Mouse (Mus musculus): ENCODE measurements around the gene Popdc3. TPM values are rescaled to one million over a fixed set of nuclear protein-coding genes. Genes with fewer than 3 reads are reported as not detected.

Popdc3 gene
- polyA plus RNA-seq (2012; rRNA removed), result 0.22 and 0.72 TPM in 2 replicates

DNA sequence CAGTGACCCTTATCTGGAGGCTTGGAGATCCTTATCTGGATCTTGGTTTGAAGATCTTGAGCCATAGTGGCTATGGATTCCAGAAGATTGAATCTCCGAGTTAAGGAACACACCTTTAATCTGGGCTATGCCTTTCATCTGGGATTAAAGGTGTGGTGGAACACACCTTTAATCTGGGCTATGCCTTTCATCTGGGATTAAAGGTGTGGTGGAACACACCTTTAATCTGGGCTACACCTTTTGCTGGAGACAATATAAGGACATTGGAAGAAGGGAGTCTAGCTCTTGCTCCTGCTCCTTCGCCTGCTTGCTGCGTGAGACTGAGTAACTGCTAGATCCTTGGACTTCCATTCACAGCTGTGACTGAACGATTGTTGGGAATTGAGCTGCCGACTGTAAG is at the start of gene Popdc3:
Gene Popdc3 (plus strand): TSS at position 301 of the 400 bp plus-strand sequence.

DNA sequence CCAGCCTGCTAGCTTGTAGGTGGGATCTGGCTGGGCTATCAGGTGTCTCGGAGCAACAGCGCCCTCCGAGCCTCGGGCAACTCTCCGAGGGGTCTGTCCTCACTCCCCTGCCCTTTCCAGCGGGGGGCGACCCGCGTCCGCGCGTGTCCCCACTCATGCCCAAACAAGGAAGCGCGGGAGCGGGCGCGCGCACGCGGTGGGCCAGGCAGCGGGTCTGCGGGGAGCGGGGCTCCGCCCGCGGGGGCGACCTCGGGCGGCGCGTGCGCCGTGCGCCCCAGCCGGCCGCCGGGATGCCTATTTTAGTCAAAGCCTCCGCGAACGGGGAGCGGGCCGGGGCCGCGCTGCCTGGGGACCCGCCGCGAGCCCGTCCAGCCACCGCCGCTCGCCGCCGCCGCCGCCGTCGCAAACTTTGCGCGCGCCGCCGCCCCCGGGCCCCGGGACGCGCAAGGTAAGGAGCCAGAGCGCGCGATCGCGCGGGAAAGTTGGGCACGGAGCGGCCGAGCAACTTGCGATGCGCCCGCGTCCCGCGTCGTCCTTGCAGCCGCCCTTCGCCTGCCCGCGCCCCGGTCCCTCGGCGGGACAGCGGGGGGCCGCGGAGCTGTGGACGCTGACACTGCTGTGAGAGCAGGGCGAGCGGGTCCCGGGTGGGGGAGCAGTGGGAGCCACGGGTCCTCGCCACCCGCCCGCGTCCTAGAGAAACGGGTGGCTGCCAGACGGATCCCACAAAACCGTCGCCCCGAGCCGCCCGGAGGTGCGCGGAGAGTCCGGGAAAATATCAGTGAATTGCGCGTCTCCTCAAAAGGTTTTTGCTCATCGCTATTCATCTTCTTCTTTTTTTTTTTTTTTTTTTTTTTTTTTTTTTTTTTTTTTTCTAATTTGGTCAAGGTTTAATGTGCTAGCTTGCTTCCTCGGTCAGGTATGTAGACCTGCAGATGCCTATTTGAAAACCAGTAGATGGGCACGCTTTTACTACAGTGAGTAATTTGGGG is 157.8 kb downstream of the Popdc3 start, which contains the start of gene Bves:
Gene Bves (plus strand): TSS at position 339 of the 989 bp plus-strand sequence.

Other genes with a start within 250 kb of the Popdc3 start
- 12.1 and 18.5 TPM in 2 replicates for gene Prep, start 110.9 kb upstream of the Popdc3 start, polyA plus RNA-seq (2012; rRNA removed)
- gene Bves, start 157.7 kb downstream of the Popdc3 start, polyA plus RNA-seq (2012; rRNA removed), result 1.6 and 4.7 TPM in 2 replicates

Measured in central nervous system, embryonic 11.5 days (tissue).